Mouse (Mus musculus): Measurements from ENCODE around the gene Sec14l3.

DNA sequence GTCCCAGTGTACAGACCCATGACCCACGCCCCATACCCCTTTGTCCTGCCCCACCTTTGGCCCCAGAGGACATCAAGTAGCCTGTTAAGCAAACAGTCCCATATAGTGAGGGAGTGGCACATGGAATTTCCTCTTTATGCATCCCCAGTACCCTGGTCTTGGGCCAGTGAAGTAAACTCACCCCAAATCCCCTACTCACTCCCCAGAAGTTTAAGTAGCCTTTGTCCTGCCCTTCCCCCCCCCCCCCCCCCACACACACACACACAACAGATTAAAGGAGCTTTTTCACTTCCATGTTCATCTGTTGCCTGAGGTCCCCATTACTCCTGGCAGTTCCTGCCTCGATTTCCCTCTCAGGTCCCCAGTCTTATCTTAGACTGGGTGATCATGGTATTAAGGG, 41.3 kb upstream of the Sec14l3 start:
- TF ChIP-seq CTCF (IDR thresholded peaks at IDR 0.05; ENCODE audit: low read depth, low read length) (no peak), POLR2A (IDR thresholded peaks at IDR 0.05; ENCODE audit: borderline replicate concordance, low read depth, low read length) (no peak)
